Mouse (Mus musculus): ENCODE data around the gene Acaa1a. TPM values are rescaled to one million over a fixed set of nuclear protein-coding genes. Genes with fewer than 3 reads are reported as not detected.
"Not testable (repeated sequence)": the region's sequence is repeated elsewhere in the genome, so short reads cannot be mapped to it uniquely, and the experiment has no call there.

Acaa1a gene
- polyA plus RNA-seq, 1 experiment from 2014 or later, result 81.5 TPM

DNA sequence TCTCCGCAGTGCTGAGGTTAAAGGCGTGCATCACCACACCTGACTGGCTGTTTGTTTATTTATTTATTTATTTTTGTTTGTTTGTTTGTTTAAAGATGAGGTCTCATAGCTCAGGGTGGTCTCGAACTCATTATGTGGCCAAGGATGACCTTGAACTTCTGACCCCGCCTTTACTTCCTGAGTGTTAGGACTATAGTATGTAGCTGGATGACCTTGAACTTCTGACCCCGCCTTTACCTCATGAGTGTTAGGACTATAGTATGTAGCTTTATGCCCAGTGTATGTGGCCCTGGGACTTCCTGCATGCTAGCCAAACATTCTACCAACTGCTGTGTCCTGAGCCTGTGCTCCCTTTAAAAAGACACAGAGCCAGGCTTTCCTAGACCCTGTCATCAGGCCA, 21.9 kb downstream of the Acaa1a start:
- Histone ChIP-seq H3K36me3 (no peaks in the 10 kb centered on the region), H3K4me3 (no peak overlapping the region), H3K4me2 (no peak overlapping the region), H3K27me3 (no peaks in the 10 kb centered on the region), H3K4me1 (replicated peaks) (peaks cover 28% of the 10 kb centered on the region), H3K27ac (no peak overlapping the region), H3K9ac (no peak overlapping the region), H3K9me3 (replicated peaks) (no peaks in the 10 kb centered on the region)
- 88% methylated on average over 5 of the region's 5 CpGs for WGBS
- ATAC-seq (replicated peaks; ENCODE audit: insufficient number of reproducible peaks, insufficient read depth, low FRiP score, low read depth), result no peak

DNA sequence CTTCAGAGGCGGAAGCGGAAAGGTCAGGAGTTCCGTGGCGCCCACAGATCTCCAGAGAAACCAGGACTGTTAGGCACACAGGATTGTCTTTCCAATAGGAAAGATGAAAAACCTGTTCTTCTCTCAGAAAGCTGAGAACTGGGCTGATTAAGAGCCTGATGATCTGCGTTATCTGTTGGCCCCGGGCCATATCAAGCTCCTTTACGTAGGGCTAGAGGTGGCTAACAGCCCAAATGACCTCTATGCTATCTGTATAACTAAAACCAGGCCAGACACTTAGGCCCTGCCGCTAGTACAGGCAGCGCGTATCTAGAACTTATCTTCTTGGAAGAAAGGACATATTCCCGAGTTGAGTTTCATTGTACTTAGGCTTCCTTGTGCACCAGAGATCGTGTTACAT, 23.8 kb downstream of the Acaa1a start:
- H3K4me2 ChIP-seq, result no peak overlapping the region
- H3K27me3 ChIP-seq, result no peaks in the 10 kb centered on the region
- no peaks in the 10 kb centered on the region for H3K9me3 ChIP-seq (replicated peaks)
- H3K4me3 ChIP-seq, result no peak overlapping the region
- no peaks in the 10 kb centered on the region for H3K36me3 ChIP-seq
- H3K27ac ChIP-seq, result no peak overlapping the region
- no peak for ATAC-seq (replicated peaks; ENCODE audit: insufficient number of reproducible peaks, insufficient read depth, low FRiP score, low read depth)
- peaks cover 20% of the 10 kb centered on the region for H3K4me1 ChIP-seq (replicated peaks)
- 49% methylated on average over 12 of the region's 12 CpGs for WGBS
- no peak overlapping the region for H3K9ac ChIP-seq

DNA sequence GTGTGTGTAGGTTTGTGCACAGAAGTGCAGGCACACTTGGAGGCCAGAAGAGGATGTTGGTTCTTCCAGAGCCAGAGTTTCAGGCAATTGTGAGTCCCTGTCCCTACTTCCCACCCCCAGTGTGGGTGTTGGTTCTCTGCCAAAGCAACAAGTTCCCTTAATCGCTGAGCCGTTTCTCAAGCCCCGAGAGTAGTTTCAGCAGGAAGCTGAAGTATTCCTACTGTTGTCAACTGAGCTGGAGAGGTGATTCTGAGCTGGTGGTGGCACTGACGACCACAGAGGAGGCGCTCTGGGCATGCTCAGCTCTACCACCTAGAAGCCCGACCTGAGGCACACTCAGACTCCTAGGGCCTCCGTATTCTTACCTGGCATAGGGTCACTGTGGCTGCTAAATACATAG, 25.8 kb downstream of the Acaa1a start, which contains the start of gene Slc22a14:
TSS of gene Slc22a14 (minus strand) at position 270 of the 400 bp plus-strand sequence.
- ATAC-seq (replicated peaks; ENCODE audit: insufficient number of reproducible peaks, insufficient read depth, low FRiP score, low read depth), result no peak
- no peak within 1 kb of the TSS for H3K4me2 ChIP-seq
- 52% methylated on average over 7 of the region's 7 CpGs for WGBS
- H3K9ac ChIP-seq, result no peak within 1 kb of the TSS
- H3K36me3 ChIP-seq, result no peaks in the 10 kb centered on the region
- H3K27me3 ChIP-seq, result no peaks in the 10 kb centered on the region
- H3K4me3 ChIP-seq, result no peak within 1 kb of the TSS
- peaks cover 19% of the 10 kb centered on the region for H3K4me1 ChIP-seq (replicated peaks)
- H3K27ac ChIP-seq, result no peak within 1 kb of the TSS
- no peaks in the 10 kb centered on the region for H3K9me3 ChIP-seq (replicated peaks)

DNA sequence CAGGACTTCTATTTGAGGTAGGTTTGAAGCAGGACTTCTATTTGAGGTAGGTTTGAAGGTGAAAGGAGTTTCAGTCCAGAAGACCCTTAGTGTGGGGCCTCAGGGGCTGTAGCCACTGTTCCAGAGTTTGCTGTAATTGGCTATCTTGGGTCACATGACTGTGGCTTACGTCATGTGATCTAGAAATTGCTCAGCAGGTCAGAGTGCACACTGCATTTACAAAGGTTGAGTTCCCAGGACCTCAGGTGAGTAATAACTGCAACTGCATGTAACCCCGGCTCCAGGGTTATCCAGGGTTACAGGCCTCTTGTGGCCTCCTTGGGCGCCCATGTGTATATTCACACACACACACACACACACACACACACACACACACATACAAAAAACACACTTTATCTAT, 28.9 kb downstream of the Acaa1a start:
- Histone ChIP-seq H3K4me3 (no peak overlapping the region), H3K27me3 (no peaks in the 10 kb centered on the region), H3K9ac (no peak overlapping the region), H3K4me1 (replicated peaks) (peaks cover 11% of the 10 kb centered on the region), H3K9me3 (replicated peaks) (no peaks in the 10 kb centered on the region), H3K36me3 (no peaks in the 10 kb centered on the region), H3K4me2 (no peak overlapping the region), H3K27ac (no peak overlapping the region)
- no peak for ATAC-seq (replicated peaks; ENCODE audit: insufficient number of reproducible peaks, insufficient read depth, low FRiP score, low read depth)
- WGBS, result 90% methylated on average over 3 of the region's 3 CpGs

DNA sequence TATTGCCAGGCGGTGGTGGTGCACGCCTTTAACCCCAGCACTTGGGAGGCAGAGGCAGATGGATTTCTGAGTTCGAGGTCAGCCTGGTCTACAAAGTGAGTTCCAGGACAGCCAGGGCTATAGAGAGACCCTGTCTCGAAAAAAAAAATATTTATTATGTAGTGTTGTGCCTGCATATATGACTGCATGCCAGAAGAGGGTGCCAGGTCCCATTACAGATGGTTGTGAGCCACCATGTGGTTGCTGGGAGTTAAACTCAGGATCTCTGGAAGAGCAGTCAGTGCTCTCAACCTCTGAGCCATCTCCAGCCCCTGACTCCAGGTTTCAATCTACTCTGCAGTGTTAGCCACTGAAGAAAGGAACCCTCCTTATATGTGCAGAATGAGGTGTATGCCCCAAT, 31.3 kb downstream of the Acaa1a start:
- WGBS, result 84% methylated on average over 4 of the region's 4 CpGs
- H3K9ac ChIP-seq; H3K9me3 ChIP-seq (replicated peaks); H3K4me1 ChIP-seq (replicated peaks); H3K4me2 ChIP-seq; H3K4me3 ChIP-seq; ATAC-seq (replicated peaks; ENCODE audit: insufficient number of reproducible peaks, insufficient read depth, low FRiP score, low read depth); H3K36me3 ChIP-seq; H3K27me3 ChIP-seq; H3K27ac ChIP-seq: not testable (repeated sequence)

DNA sequence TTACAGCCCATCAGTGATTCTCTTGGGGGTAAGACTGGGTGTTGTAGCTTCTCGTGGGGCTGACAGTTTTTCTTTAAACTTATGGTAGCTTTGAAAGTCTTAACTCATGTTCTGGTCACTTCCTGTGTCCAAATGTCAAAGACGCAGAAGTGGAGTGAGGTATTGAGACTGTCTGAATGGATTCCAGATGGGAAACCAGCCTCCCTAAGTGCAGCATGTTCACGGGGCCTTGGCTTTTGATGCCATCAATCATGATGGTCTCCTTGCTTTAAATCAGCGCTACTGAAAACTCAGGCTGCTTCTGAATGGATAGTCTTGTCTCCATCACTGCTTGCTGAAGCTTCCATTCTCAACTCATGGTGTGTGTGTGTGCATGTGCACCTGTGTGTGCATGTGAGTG, 31.8 kb downstream of the Acaa1a start:
- WGBS, result 72% methylated on average over 4 of the region's 4 CpGs
- no peak for ATAC-seq (replicated peaks; ENCODE audit: insufficient number of reproducible peaks, insufficient read depth, low FRiP score, low read depth)
- no peak overlapping the region for H3K9ac ChIP-seq

DNA sequence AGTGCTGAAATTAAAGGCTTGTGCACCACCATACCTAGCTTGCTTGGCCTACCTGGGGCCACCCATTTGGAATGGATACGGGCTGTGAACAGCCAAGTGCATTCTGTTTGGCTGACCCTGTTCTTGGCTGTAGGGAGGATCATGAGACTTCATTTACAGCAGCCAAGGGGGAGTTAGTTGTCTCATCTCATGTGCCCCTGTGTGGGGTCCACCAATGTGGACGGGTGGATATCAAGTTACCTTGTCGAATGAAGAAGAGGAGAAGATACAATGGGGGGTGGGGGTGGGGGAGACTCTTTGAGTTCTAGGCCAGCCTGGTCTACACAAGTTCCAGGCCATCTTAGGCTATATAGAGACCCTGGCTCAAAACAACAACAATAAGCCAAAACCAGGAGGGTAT, 35.5 kb downstream of the Acaa1a start:
- Histone ChIP-seq H3K36me3 (no peaks in the 10 kb centered on the region), H3K4me2 (no peak overlapping the region), H3K9ac (no peak overlapping the region), H3K4me1 (replicated peaks) (no peaks in the 10 kb centered on the region), H3K27ac (no peak overlapping the region), H3K9me3 (replicated peaks) (no peaks in the 10 kb centered on the region), H3K27me3 (no peaks in the 10 kb centered on the region), H3K4me3 (no peak overlapping the region)
- ATAC-seq (replicated peaks; ENCODE audit: insufficient number of reproducible peaks, insufficient read depth, low FRiP score, low read depth), result no peak
- 73% methylated on average over 3 of the region's 3 CpGs for WGBS

More for the DNA sequence above, 31.8 kb downstream of the Acaa1a start:
- Histone ChIP-seq H3K4me2 (no peak overlapping the region), H3K27me3 (no peaks in the 10 kb centered on the region), H3K4me3 (no peak overlapping the region), H3K36me3 (no peaks in the 10 kb centered on the region), H3K4me1 (replicated peaks) (no peaks in the 10 kb centered on the region), H3K27ac (no peak overlapping the region), H3K9me3 (replicated peaks) (no peaks in the 10 kb centered on the region)

DNA sequence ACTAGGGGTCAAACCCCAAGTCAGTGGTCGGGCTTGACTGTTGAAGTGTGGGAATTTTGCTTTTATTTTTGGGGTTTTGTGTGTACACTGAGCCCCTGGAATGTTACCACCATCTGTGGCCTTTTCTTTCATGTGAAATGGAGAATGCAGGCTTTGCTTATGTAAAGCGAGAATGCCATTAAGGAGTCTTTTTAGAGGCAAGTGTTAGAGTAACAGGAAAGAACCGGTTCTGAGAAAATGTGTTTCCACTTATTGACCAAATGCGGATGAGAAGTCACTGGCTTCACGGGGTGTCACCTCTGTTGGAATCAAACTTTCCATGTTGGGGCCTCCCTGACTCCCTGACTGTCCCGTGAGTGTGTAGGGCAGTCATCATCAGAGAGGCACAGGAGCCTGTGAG, 36.1 kb downstream of the Acaa1a start:
- 68% methylated on average over 6 of the region's 6 CpGs for WGBS
- H3K36me3 ChIP-seq, result no peaks in the 10 kb centered on the region
- no peaks in the 10 kb centered on the region for H3K27me3 ChIP-seq
- H3K27ac ChIP-seq, result no peak overlapping the region
- no peak overlapping the region for H3K4me3 ChIP-seq
- no peaks in the 10 kb centered on the region for H3K9me3 ChIP-seq (replicated peaks)
- no peak for ATAC-seq (replicated peaks; ENCODE audit: insufficient number of reproducible peaks, insufficient read depth, low FRiP score, low read depth)
- no peak overlapping the region for H3K4me2 ChIP-seq
- no peaks in the 10 kb centered on the region for H3K4me1 ChIP-seq (replicated peaks)
- H3K9ac ChIP-seq, result no peak overlapping the region

DNA sequence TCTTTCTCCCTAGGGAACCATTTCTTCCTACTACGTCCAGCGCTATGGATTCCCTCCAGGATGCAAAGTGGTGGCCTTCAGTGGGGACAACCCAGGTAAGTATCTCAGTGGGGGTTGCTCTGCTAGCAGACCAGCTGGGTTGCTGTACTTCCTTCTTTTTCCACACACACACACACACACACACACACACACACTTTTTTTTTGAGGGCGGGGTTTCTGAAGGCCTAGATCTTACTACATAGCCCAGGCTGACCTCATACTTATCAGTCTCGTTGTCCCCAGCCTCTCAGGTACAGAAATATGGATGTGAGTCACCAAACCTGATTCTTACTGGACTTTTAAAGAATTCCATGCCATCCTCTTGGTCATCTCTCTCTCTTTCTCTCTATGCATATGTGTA, 38.8 kb downstream of the Acaa1a start:
- WGBS, result 81% methylated on average over 4 of the region's 4 CpGs
- Histone ChIP-seq H3K27me3 (no peaks in the 10 kb centered on the region), H3K36me3 (no peaks in the 10 kb centered on the region), H3K4me3 (no peak overlapping the region), H3K4me1 (replicated peaks) (no peaks in the 10 kb centered on the region), H3K4me2 (no peak overlapping the region), H3K9ac (no peak overlapping the region), H3K9me3 (replicated peaks) (no peaks in the 10 kb centered on the region), H3K27ac (no peak overlapping the region)
- no peak for ATAC-seq (replicated peaks; ENCODE audit: insufficient number of reproducible peaks, insufficient read depth, low FRiP score, low read depth)

DNA sequence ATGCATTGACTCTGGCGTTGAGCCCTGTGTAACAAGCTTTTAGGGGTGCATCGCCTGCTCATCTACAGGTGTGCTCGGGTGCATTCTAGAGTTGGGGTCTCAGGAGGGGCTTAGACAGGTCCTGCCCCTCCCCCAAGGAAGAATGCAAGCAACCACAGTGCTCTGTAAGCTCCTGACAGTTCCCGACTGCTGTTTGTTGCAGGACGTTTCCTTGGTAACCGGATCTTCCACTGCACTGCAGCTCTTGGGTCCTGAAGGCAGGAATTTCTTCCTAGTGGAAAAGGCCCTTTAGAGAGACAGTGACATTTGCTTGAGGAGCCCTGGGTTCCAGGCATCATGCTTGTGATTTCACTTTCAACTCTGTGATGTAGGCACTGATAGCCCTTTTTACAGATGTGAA, 43.1 kb downstream of the Acaa1a start:
- ATAC-seq (replicated peaks; ENCODE audit: insufficient number of reproducible peaks, insufficient read depth, low FRiP score, low read depth), result no peak

DNA sequence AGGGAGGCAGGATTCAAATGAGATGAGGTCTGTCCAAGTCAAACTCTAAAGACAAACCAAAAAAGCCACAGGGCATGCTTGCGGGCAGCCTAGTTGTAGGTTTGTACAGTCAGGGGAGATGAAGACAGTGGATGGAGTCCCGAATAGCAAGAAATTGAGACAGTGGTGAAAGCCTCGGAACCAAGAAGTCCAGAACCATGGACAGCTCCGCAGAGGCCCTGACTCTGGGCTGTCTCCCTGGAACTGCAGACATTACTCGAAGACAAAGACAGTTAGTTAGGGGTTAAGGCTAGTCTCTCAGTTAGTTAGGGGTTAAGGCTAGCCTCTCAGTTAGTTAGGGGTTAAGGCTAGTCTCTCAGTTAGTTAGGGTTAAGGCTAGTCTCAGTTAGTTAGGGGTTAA, 49.5 kb downstream of the Acaa1a start:
- Histone ChIP-seq H3K9ac (no peak overlapping the region), H3K9me3 (replicated peaks) (no peaks in the 10 kb centered on the region), H3K27me3 (no peaks in the 10 kb centered on the region), H3K4me1 (replicated peaks) (no peaks in the 10 kb centered on the region), H3K4me2 (no peak overlapping the region), H3K27ac (no peak overlapping the region), H3K4me3 (no peak overlapping the region), H3K36me3 (no peaks in the 10 kb centered on the region)
- ATAC-seq (replicated peaks; ENCODE audit: insufficient number of reproducible peaks, insufficient read depth, low FRiP score, low read depth), result no peak
- WGBS, result 40% methylated on average over 5 of the region's 5 CpGs

More for the DNA sequence above, 43.1 kb downstream of the Acaa1a start:
- Histone ChIP-seq H3K4me2 (no peak overlapping the region), H3K9ac (no peak overlapping the region), H3K27me3 (no peaks in the 10 kb centered on the region), H3K27ac (no peak overlapping the region), H3K36me3 (no peaks in the 10 kb centered on the region), H3K4me1 (replicated peaks) (no peaks in the 10 kb centered on the region), H3K9me3 (replicated peaks) (no peaks in the 10 kb centered on the region), H3K4me3 (no peak overlapping the region)
- 51% methylated on average over 6 of the region's 6 CpGs for WGBS

DNA sequence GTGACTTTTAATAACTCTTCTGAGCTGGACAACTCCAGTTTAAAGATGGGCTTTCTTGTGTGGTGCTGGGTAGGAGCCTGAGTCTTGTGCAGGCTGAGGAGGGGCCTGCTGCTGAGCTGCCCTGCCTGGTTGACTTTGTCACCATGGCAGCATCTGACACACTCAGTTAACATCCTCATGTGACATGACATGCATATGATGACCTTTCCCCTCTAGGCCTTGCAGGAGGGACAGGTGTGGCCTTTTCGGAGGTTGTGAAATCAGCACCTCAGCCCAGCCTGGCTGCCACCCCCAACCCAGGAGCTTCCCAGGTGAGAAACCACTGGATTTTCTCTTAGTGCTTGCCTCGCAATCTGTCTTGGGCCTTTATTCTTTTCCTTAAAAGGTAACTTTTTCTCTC, 50.7 kb downstream of the Acaa1a start:
- Histone ChIP-seq H3K4me1 (replicated peaks) (no peaks in the 10 kb centered on the region), H3K36me3 (no peaks in the 10 kb centered on the region), H3K9ac (no peak overlapping the region), H3K27ac (no peak overlapping the region), H3K4me2 (no peak overlapping the region), H3K4me3 (no peak overlapping the region), H3K27me3 (no peaks in the 10 kb centered on the region), H3K9me3 (replicated peaks) (no peaks in the 10 kb centered on the region)
- 87% methylated on average over 2 of the region's 2 CpGs for WGBS
- no peak for ATAC-seq (replicated peaks; ENCODE audit: insufficient number of reproducible peaks, insufficient read depth, low FRiP score, low read depth)

All from heart, embryonic 15.5 days (tissue).